Mouse (Mus musculus) embryo, embryonic 10.5 days (tissue): ENCODE results near the gene C1qtnf6.
A peak's percentile ranks its signal among the peaks of the same experiment; 100 is the strongest.

Source experiments
- DNase-seq: peaks from one replicate; pipeline ENCODE4 v3.0.0-alpha.2; 2015; ENCODE audit warnings: low spot score

C1qtnf6 gene

DNA sequence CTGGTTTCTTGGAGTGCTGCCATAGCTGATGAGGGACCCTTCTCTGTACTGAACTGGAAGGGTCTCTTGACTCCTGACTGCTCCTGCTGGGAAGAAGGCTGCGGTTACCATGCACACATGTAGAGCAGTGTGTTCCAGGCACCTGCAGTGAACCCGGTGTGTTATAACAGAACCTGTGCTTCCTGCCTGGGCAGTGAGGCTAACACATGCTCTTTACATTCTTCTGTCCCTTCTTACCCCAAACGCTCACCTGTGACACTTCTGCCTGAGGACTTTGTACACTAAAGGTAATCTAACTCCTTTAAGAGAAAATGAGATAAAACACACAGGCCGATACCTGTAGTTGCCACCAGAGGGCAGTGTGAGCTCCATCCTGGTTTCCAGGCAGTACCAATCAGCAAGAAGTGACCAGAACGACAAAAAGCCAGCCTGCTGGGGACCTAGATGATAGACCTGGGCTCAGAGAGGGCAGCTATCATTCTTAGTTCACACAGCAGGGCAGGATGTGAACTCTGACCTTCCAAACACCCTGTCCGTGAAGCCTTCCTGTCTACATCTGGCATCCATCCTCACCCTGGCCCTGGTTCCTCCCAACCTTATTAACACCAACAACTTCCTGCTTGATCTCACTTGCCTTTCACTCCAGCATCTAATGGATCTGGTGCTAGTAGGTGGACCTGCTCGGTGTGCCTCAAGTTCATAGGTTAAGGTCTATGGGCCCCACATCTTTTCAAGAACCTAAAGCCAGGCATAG is 16.6 kb downstream of the C1qtnf6 start:
- peak; percentile 87 for DNase-seq

GRCm38 (mm10) chr15:78513019-78513418 is 18.2 kb downstream of the C1qtnf6 start:
- DNase-seq = no peak

GRCm38 (mm10) chr15:78511951-78512350 is 19.3 kb downstream of the C1qtnf6 start:
- no peak for DNase-seq

GRCm38 (mm10) chr15:78510736-78511135 is 20.5 kb downstream of the C1qtnf6 start:
- no peak for DNase-seq

DNA sequence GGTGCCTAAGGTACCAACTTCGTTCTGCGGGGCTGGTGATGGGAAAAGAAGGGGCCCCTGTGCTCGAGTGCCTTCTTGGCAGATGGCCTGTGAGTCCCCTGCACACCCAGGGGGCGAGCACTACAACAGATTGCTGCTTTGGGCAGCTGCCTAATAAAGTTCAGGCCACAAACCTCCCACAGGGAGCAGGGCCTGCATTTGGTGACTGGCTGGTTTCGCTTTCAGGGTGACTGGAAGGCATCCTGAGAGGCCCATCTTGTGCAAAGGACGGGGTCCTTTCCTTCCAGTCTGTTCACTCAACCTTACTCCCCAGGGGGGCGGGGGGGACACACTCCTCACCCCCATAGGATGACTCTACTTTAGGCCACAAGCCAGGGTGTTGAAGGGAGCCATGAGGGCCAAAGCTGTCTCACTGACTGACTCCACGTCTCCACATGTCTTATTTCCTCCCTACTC is 21.1 kb downstream of the C1qtnf6 start:
- no peak for DNase-seq

DNA sequence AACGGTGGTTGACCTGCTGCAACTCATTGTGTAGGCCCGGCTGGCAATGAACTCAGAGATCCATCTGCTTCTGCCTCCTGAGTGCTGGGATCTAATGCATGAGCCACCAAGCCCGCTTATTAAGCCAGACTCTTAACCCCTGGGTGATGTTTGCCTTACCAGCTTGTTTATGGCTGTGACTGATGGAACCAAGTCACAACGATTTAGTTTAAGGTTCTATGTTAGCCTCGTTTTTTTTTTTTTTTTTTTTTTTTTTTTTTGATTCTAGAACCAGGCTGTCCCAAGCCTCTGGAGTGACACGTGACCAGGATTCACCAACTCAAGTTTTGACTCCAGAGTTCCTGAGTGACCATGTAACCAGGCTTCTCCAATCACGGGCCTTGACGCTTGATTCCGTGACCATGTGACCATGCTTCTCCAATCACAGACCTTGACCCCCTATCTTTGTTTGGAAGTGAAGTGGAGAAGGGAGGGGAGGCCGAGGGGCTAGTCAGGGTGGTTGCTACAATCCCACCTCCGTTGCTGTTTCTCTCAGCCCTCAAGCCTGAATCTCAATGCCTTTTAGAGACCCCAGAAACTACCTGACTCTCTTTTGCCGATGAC is 21.8 kb downstream of the C1qtnf6 start:
- DNase-seq = peak; percentile 74

- DNase-seq = no peak
Measured at GRCm38 (mm10) chr15:78508443-78508842, 22.8 kb downstream of the C1qtnf6 start.

DNA sequence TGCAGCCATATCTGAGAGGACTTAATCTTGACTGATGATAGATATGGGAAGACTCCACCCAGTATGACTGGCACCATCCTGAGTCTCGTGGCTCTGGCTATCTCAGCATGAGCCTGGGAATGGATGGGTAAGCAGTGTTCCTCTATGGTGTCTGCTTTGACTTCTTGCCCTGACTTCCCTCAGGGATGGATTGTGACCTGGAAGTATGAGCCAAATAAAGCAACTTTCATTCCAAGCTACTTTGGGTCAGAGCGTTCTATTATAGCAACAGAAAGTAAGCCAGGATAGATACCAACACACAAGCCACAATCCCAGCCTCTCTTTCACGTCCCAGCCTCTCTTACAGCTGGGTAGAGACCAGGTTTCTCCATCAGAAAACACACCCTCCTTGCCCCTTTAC is 25.7 kb downstream of the C1qtnf6 start:
- no peak for DNase-seq

DNA sequence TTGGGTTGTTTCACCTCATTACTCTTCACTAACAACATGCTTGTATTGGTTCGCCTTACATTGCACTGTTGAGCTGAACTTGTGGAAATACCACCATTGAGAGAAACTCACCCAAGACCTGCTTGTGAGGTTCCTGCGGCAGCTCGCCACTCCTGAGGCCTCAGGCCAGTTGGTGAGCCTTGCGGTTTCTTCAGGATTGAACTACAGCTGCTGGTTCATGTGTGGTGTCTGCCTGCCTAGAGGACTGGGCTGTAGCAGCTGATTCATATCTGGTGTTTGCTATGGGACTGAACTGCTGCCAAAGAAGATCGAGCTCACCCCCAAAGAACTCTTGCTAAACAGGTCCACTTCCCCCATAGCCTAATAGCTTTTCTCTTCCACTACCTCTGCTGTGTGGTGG is 26.4 kb downstream of the C1qtnf6 start:
- no peak for DNase-seq

DNA sequence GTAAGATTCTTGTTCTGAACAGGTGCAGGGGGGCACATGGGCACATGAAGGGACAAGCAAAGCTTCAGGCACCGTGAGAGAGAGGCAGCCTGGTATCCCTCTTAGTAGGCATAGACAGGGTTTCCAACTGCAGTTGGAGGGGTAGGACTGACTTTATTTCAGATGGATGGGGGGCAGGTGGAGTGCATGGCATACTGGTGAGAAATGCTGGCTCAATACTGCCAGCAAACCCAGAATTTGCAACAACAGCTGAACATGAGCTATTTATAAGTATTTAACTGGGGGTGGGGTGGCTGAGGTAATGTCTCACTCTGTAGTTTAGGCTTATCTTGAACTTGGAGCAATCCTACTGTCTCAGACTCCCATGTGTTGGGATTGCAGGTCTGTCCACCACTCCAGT is 27.2 kb downstream of the C1qtnf6 start:
- DNase-seq = no peak

DNA sequence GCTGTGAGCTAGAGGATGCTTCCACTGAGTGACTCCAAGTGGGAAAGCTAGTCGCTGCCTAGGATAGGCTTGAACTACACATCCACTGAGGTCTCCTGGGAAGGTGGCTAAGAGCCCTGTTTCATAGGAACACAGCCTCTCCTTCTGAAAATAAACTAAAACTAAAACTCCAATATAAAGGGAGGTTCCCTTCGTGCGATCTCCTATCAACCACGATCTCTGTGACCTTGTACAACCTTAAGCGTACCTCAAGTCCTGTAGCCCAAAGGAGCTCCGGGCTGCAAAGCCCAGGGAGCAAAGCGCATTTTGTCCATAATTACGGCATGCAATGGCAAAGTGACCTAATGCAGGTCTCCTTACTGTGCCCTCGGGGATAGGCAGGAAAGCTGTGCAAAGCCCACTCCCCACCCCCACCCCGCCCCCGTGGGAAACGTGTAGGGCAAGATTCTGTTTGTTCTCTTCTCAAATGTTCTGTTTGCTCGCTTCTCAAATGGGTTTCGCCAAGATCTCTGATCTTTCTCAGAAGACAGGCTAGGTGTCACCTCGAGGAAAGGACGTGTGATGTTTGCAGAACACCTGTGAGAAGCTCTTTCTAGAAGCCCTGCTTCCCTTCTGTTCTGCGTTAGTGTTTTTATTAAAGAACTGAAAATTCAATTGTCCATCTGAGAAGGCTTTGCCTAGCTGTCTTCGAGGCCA is 28.6 kb downstream of the C1qtnf6 start:
- no peak for DNase-seq

DNA sequence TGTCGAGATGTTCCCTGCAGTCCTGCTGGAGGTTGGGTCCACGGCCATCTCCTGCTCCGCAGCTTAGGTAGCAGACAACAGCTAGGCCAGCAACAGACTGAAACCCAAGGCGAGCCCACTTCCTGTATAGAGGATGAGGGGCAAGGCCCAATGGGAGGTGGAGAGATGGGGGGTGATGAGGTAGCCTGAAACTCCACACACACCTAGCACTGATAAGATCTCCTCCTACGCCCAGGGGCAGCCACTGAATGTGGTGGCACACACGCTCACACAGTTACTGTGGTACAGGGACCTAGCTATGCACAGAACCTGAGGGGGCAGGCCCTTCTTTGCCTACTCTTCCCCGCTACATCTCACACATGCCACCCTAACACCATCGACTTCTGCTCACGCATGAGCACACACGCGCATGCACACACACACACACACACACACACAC is 36.2 kb downstream of the C1qtnf6 start, which contains the start of gene Il2rb:
Gene Il2rb (minus strand): TSS at position 304 of the 439 bp plus-strand sequence.
- DNase-seq = no peak

DNA sequence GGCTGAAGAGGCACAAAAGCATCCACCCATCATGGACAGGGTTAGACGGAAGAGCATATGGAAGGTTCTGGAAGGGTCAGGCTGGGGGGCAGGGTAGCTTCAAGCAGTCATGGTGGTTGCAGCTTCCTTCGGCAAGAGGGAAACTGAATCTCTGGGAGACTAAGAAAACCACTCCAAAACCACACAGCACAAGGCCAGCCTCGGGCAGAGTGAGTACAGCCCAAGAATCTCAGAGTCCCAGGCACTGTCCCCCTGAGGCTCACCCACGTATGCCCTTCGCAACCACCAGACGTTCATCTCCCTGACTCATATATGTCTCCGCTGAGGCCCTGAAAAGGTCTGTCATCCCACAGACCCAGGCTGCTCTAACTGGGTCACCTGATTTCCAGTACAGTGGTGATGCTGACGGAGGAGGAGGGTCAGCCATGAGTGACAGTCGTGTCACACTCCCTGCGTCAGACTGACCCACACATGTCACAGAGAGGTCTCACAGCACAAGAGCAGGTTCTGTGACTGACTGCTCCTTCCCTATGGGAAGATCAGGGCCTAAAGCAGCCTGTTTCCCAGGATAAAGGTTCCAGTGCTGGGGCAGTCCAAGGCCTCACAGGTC is 37.7 kb downstream of the C1qtnf6 start:
- no peak for DNase-seq

GRCm38 (mm10) chr15:78491301-78491700 is 39.9 kb downstream of the C1qtnf6 start:
- DNase-seq = no peak

- no peak for DNase-seq
Measured at GRCm38 (mm10) chr15:78489906-78490305, 41.3 kb downstream of the C1qtnf6 start.

DNA sequence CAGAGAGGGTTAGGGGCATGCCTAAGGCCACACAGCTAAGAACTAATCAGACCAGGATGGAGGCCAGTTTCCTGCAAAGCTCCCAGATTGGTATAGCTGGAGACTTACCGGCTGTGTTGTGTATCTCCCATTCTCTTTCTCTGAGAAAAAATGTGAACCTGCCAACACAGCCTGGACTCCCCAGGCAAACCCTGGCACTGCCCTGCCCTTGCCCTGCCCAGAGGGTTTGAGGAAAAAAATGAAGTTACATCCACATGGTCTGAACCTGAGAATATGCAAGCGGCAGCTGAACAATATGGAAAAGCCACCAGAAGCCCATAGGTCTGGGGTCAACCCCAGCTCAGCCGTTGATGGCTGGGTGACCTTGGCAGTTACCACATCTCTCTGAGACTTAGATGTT is 42.0 kb downstream of the C1qtnf6 start:
- no peak for DNase-seq

DNA sequence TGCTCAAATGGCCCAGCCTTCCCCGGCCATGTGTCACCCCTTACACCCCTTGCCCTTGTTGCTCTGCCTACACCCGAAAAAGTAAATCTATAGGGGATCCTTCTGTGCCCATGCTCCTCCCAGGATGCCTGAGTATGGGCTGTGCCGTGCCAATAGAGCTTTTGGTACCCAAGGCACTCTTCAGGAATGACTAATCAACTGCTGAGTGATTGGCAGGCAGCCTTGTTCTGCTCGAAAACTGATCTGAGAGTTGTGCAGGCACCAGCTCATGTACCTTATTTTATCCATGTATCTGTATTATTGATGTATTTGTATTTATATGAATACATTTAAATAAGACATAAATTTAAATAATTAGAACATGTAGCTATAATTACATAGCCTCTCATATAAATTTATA is 44.1 kb downstream of the C1qtnf6 start:
- DNase-seq = no peak

DNA sequence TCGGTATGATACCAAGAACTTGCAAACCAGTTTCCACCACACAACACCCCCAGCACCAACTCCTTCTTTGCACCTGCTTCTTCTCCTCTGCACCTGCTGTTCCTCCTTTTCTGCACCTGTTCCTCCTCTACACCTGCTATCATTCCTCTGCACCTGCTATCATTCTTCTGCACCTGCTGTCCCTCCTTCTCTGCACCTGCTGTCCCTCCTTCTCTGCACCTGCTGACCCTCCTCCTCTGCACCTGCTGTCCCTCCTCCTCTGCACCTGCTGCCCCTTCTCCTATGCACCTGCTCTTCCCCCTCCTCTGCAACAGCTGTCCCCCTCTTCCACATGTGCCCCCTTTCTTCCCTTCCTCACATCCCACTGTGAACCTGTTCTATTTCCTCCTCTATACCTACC is 44.7 kb downstream of the C1qtnf6 start:
- DNase-seq = no peak

GRCm38 (mm10) chr15:78483311-78483710 is 47.9 kb downstream of the C1qtnf6 start:
- no peak for DNase-seq

GRCm38 (mm10) chr15:78482518-78482917 is 48.7 kb downstream of the C1qtnf6 start:
- no peak for DNase-seq

DNA sequence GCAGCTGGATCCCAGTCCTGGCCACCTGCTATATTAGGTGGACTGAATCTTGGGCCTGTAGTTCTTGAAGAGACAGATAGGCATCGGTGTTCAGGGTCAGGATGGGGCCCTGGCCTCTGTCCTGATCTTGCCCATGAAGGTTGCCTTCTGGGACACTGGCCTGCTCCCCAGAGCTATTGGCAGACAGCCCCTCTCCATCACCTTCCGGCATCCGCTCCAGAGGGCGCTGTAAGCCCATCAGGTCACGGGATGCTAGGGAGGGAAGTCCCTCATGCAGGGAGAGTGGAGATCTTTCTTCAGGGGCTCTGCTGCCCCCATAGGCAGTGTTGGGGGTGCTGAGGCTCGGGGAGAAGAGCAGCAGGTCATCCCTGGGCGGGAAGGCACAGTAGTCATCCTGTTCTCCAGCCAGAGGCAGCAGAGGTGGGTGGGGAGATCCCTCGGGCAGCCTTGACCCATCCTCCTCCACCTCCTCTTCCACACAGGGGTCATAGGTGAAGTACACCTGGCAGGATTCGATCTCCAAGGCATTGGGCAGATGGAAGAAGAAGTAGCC is 49.7 kb downstream of the C1qtnf6 start:
- DNase-seq = no peak

GRCm38 (mm10) chr15:78480991-78481390 is 50.2 kb downstream of the C1qtnf6 start:
- DNase-seq = no peak
